Mouse (Mus musculus): ENCODE data around the gene Kcnc2. TPM values are rescaled to one million over a fixed set of nuclear protein-coding genes. Genes with fewer than 3 reads are reported as not detected.

Kcnc2 gene
- polyA plus RNA-seq, 1 experiment from 2014 or later = 6.0 TPM

DNA sequence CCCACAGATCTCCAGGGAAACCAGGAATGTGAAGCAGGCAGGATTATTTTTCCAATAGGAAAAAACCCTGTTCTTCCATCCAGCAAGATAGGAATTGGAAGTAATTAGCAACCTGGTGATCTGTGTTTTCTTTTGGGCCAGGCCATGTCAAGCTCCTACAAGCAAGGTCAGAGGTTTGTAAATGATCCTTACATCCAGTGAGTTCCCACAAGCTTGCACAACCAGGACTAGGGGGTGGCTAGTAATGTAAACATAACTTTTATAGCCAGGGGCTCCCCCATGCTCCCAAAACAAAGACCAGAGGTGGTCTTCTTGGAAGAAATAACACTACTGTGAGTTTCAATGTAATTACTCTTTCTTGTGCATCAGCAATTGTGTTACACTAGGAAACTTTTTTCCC is 214.9 kb downstream of the Kcnc2 start:
- no peak overlapping the region for H3K4me3 ChIP-seq
- H3K27ac ChIP-seq (replicated peaks) = no peak overlapping the region
- H3K27me3 ChIP-seq = no peaks in the 10 kb centered on the region
- H3K9me3 ChIP-seq = no peaks in the 10 kb centered on the region
- no peaks in the 10 kb centered on the region for H3K4me1 ChIP-seq
- ATAC-seq (replicated peaks) = no peak
- H3K9ac ChIP-seq (replicated peaks) = no peak overlapping the region
- no peaks in the 10 kb centered on the region for H3K36me3 ChIP-seq
- H3K4me2 ChIP-seq (replicated peaks) = no peak overlapping the region

GRCm38 (mm10) chr10:112488751-112489150 is 217.8 kb downstream of the Kcnc2 start:
- no peaks in the 10 kb centered on the region for H3K9me3 ChIP-seq
- ATAC-seq (replicated peaks) = no peak
- no peaks in the 10 kb centered on the region for H3K4me1 ChIP-seq
- no peak overlapping the region for H3K4me2 ChIP-seq (replicated peaks)
- H3K36me3 ChIP-seq = no peaks in the 10 kb centered on the region
- 85% methylated on average over 4 of the region's 4 CpGs for WGBS
- H3K4me3 ChIP-seq = no peak overlapping the region
- no peak overlapping the region for H3K9ac ChIP-seq (replicated peaks)
- no peak overlapping the region for H3K27ac ChIP-seq (replicated peaks)
- H3K27me3 ChIP-seq = no peaks in the 10 kb centered on the region

Other genes starting within 250 kb of the Kcnc2 start
- gene Glipr1l1, start 210.9 kb upstream of the Kcnc2 start, polyA plus RNA-seq (2015; fragmentation: Nextera tagmentation; extraction: Ambion mirVana) = not detected in 2 replicates
- gene Glipr1l2, start 187.8 kb upstream of the Kcnc2 start, polyA plus RNA-seq (2015; fragmentation: Nextera tagmentation; extraction: Ambion mirVana) = not detected in 2 replicates
- gene Glipr1l3, start 110.8 kb upstream of the Kcnc2 start, polyA plus RNA-seq (2015; fragmentation: Nextera tagmentation; extraction: Ambion mirVana) = 0.22 and 0.59 TPM in 2 replicates
- gene Caps2, start 107.5 kb upstream of the Kcnc2 start, polyA plus RNA-seq (2015; fragmentation: Nextera tagmentation; extraction: Ambion mirVana) = 0.33 and 0.80 TPM in 2 replicates